Mouse (Mus musculus): ENCODE data around the gene Fbxo45.

The Fbxo45 gene

DNA sequence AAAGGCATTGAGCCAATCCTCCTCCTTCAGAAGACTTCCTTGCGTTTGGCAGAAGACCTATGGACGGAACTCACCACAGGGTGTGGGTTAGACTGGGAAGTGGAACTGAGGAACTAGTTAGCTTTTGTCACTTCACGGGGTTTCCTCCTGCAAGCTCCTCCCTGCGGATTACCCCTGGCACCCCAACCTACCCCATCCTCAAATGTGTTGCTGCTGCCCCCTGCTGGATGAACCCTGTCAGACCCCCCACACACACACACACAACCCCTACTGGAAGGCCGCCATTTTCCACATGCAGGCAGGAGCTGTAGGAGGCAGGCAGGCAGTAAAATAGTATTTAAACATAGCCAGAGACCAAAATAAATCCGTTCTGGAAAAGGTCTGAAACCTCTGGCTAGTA lies 44.3 kb downstream of the Fbxo45 start:
- DNase-seq = peak; percentile 48 to 60

- no peak for DNase-seq
These were observed 46.0 kb downstream of the Fbxo45 start for GRCm38 (mm10) chr16:32201004-32201325.

GRCm38 (mm10) chr16:32200256-32201003 lies 46.5 kb downstream of the Fbxo45 start:
- DNase-seq = peak; percentile 69 to 79

DNA sequence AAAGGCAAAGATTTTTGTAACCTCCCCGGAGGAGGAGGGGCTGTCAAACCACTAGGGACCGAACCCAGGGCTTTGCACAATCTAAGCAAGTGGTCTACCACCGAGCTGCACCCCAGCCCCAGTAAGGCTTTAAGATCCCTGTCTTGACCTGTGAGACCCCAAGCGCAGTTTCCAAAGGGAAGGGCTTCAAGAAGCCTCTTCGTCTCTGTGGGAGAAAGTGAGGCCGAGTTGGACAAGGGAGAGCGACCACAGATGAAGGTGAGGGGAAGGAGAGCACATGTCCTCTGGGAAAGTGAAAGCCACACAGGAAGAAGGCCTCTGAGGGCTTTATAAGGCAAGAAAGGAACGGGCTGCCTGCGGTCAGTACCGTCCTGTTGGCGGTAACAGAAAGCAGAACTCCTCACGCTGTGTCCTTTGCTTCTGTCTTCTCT lies 56.9 kb downstream of the Fbxo45 start:
- DNase-seq = peak in 1 of 2 experiments; percentile 19

DNA sequence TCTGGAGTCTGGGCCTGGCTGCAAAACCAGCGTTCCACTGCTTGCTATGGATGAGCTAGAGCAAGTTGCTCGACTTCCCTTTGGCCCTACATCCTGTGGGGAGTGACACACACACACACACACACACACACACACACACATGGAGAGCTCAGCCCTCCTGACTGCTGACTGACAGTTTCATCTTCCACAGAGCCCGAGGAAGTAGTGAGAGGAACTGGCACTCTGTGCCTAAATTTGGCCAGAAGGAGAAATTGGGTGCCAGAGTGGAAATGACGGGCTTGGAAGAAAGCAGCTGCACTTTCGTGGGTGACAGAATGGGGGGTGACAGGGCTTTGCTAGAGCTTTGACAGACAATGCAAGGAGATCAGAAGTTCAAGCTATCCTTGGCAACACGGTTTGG lies 57.8 kb downstream of the Fbxo45 start:
- DNase-seq = peak; percentile 43 to 47

DNA sequence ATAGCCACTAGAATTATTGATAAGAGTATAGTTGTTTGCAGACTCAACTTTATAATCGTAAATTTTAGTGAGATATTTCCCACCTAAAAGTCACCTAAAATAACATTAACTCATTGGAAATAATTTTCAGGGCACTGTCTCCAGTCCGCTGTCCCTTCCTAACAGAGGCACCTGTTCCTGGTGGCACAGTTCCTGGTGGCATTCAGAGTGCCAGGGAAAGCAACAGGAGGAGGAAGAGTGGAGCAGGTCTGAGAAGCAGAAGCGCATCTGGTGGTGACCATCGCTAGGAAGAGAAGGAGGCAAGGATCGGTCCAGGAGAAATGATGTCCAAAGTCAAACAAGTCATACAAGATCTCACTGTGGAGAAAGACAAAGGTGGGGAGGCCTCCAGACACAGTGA lies 60.9 kb downstream of the Fbxo45 start:
- no peak for DNase-seq
